Mouse (Mus musculus) small intestine, adult 2 months (tissue): ENCODE data around the gene Ugt1a7c.

Experiments used
- CTCF ChIP-seq: fragments of 200-500 bp; IDR thresholded peaks from 2 replicates; pipeline ENCODE4 v1.5.1; 2012; ENCODE audit warnings: low read depth, mild to moderate bottlenecking, control low read depth, inconsistent platforms, low read length, moderate library complexity, mixed read lengths; ENCODE audit not compliant: insufficient replicate concordance, insufficient read length; ENCODE audit errors: extremely low read depth
- POLR2A ChIP-seq: fragments of 200-500 bp; IDR thresholded peaks from 2 replicates; pipeline ENCODE4 v1.6.1; 2012; ENCODE audit warnings: low read depth, mild to moderate bottlenecking, control low read depth, inconsistent platforms, low read length, moderate library complexity

- TF ChIP-seq POLR2A (no peak), CTCF (no peak)
Observed at GRCm38 (mm10) chr1:88229566-88229965, 134.7 kb downstream of the Ugt1a7c start.
